Mouse (Mus musculus): ENCODE measurements at regions not wholly inside any gene's neighbourhood (a gene's known extent, or its start where the extent isn't known, plus 50 kb on each side); places are given as distances from the start of the nearest gene placed in this dataset.
A peak's percentile ranks its signal among the peaks of the same experiment; 100 is the strongest.
"Not testable (repeated sequence)": the region's sequence is repeated elsewhere in the genome, so short reads cannot be mapped to it uniquely, and the experiment has no call there.

- DNase-seq (ENCODE audit: low read depth), result no peak
Observed at GRCm38 (mm10) chr14:54148626-54149025, 105.3 kb downstream of the Dad1 start.

DNA sequence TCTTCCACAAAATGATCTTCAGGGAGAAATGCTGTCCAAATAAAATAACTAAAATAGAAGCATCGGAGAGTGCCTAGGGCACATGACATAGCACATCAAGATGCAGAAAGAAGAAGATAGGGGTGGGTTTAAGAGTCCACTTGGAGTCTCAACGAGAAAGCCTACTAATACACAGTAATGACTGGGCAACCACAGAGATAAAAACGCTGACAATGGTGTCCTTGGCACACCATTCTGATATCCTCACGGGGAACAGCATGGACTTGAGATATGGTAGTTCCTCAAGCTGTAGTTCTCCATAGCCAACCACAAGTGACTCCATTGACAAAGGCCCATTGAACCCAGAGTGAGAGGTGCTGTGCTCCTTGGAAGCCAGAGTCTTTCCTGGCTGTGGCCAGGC, 105.8 kb downstream of the Dad1 start:
- no peak for DNase-seq (ENCODE audit: low read depth)

- DNase-seq (ENCODE audit: low read depth), result no peak
Observed at GRCm38 (mm10) chr14:54147546-54147945, 106.4 kb downstream of the Dad1 start.

GRCm38 (mm10) chr14:54145743-54146741, 107.9 kb downstream of the Dad1 start:
- DNase-seq (ENCODE audit: low read depth), result no peak

DNA sequence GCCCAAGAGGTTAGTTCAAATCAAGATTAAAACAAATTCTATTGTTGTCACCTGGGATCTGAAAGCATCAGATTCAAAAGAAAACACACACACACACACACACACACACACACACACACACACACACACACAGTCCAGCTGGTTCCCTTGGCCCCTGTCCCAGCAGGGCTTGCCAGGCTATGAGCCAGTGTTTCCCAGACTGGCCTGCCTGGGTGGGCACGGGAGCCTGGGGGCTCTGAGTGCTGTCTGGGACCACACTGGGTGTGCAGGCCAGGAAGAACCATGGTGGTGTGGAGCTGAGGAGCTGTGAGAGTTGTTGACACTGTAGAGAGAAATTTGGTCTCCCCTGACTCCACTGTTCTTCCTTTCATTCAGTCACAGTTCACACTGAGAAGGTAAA, 110.1 kb downstream of the Dad1 start:
- DNase-seq (ENCODE audit: low read depth), result peak; percentile 5

DNA sequence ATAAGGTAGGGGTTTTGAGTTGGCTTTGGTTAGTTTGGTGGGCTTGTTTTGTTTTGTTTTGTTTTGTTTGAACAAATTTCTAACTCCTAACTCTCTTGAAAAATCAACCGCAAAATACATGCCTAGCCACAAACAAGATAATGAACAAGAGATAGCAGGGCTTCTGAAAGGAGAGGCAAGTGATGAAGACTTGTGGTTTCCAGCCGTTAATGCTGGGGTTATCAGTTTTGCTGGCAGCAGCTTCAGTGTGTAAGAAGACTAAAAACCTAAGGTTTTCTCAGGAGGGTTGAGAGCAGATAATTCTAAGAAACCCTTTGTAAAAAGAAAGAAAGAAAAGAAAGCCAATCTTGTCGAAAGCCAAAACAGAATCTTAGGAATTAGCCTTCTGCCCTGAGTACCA, 115.6 kb downstream of the Dad1 start:
- DNase-seq (ENCODE audit: low read depth), result no peak

GRCm38 (mm10) chr14:54136538-54136937, 117.4 kb downstream of the Dad1 start:
- DNase-seq (ENCODE audit: low read depth), result no peak

DNA sequence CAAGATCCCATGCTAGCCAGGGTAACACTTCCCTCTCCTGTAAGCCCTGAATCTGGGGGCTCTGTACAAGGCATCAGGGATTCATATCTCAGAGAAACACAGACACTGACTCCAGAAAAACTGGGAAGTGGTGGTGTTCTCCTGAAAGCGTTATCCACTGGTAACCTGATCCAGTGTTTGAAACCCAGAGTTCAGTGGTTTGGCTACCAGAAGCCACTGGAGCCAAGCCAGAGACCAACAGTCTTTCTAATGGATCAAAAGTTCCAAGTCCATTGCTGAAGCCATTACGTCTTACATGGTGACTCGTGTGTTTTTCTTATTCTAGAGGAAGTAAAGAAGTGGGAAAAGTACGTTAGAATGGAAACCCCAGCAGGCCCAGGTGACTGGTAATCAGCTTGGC, 125.6 kb downstream of the Dad1 start:
- DNase-seq (ENCODE audit: low read depth), result peak; percentile 79

DNA sequence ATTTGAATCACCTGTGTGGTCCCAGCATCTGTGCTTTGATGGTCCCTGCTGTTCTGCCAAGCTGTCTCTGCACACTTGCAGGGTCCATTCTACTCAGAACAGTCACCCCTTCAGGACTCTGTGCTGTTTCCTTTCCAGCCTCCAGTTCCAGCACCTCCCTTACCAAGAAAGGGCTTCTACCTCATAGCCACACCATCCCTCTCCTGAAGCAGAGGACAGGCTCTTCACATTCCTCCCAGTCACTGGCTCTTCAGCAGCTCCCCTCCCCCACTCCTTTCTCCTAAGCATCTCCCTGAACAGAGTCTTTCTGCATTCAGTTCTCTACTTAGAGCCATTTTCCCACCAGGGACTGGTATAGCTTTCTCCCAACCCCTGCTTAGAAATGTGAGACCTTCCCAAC, 128.4 kb downstream of the Dad1 start:
- DNase-seq (ENCODE audit: low read depth), result no peak

GRCm38 (mm10) chr14:54121973-54122372, 131.9 kb downstream of the Dad1 start:
- DNase-seq (ENCODE audit: low read depth), result no peak

DNA sequence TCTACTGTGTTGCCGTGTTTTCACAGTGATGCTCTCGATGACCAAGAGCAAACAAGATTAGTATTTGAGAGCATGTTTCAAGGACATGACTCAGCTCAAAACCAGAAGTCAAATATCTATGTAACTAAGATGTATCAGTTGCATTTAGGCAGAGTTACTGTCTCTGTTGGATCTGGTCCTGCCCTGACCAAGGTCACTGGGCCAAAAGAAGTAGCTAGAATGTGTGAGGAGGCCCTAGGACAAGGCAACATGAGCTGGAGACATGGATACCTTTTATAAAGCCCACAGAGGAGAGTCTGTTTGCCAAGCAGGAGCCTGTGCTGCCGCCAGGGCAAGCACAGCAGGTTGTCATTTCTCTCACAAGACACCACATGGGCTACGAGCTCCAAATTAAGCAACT, 132.6 kb downstream of the Dad1 start:
- no peak for DNase-seq (ENCODE audit: low read depth)

DNA sequence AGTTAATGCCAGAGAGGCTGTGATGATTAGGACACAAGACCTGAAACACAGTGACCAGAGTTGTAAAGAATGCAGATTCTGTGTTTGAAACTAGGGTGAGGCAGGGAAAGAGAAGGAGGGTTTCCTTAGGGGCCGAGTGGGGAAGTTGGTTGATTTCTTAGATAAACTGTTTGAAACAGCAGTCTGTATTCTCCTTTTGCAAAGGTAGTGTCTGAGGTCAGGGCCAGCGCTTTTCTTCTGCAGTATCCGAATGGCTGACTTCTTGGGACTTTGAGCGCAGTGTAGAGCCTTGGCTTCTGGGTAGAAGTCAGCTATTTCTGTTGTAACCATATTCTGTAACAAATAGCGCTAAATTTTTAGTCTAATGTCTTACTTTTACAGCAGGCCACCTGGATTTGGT, 133.7 kb downstream of the Dad1 start:
- no peak for DNase-seq (ENCODE audit: low read depth)

DNA sequence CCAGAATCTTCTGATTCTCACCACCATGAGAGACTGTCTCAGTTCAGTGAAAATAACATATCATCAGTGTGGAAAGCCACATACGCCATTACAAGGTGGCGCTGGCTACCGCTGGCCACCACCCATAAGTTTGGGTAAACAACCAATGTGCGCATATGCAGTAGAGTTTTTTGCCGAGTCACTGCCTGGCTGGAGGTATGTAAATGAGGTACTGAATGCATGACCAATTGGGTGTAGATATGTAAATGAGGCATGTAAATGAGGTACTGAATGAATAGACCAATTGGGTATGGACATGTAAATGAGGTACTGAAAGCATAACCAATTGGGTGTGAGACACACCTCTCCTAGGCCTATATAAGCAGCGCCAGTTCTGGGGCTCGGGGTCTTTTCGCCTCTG, 136.3 kb downstream of the Dad1 start:
- not testable (repeated sequence) for DNase-seq (ENCODE audit: low read depth)

DNA sequence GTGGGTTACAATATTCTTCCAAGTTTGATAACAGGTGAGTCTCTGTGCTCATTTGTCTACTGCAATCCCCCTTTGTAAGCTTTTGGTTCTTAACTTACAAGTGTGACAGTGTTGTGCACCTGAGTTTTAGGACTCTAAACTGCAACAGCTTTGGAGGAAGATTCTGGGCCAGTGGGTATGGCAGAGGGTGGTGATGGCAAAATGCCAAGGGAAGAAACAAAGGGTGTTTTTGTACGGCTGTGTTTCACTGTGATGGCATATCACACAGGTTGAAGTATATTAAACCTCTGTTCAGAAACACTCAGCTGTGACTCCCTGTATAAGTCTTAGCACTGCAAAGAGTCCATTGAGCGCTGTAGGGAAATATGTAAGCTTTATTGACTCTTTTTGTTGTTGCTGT, 140.7 kb downstream of the Dad1 start:
- DNase-seq (ENCODE audit: low read depth), result no peak

- peak; percentile 28 for DNase-seq (ENCODE audit: low read depth)
Observed at GRCm38 (mm10) chr14:54110971-54111370, 142.9 kb downstream of the Dad1 start.

GRCm38 (mm10) chr14:54109129-54109528, 144.8 kb downstream of the Dad1 start:
- no peak for DNase-seq (ENCODE audit: low read depth)

DNA sequence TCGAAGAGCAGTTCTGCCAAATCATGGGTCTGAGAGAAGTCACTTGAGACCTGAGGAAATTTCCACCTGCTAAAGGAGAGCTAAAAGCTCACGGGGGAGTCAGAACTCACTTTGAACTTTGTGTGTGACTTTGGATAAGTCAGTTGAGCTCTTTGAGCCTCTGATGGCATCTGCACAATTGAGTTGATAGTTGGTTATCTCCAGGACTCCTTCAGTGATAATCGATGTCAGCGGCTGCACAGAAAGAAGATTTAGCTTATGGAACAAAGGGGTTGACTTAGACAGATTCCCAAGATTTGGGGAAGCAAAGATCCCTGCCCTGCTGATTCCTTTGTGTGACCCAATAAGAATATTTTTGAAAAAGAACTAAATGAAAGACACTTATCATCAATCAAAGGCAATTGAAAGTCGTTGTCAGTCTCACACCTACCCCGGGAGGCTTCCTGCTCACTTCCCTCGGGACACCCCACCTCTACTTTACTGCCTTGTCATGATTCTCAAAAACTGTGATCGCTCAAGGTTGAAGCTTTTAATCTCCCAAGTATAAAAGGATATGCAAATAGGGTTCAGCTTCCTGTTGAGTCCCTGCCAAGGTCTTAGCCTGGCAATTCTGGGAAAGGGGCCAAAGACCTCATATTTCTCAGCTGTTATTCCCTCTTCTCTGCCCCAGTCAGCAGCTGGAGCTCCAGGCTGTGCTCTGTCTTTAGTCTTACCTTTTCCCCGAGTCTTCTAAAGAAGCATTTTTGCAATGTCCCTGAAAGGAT, 145.4 kb downstream of the Dad1 start:
- peak; percentile 75 for DNase-seq (ENCODE audit: low read depth)

- DNase-seq (ENCODE audit: low read depth), result no peak
Observed at GRCm38 (mm10) chr14:54107204-54107796, 146.6 kb downstream of the Dad1 start.

DNA sequence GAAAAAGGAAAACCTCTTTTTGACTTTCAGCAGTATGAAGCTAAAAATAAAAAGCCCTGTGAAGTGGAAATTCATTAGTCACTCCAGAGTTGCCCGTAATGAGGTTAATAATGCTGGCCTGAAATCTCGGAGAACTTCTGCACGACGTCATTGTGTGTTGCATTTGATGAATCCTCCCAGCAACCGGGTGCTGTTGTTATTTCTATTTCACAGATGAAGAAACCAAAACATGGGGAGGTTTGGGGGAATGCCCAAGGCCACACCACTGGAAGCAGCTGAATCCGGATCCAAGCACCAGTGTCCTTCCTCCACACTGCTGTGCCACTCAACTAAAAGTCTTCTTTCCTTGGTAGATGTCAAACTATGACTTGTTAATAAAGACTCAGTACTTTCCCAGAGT, 149.7 kb downstream of the Dad1 start:
- no peak for DNase-seq (ENCODE audit: low read depth)

- DNase-seq (ENCODE audit: low read depth), result no peak
Observed at GRCm38 (mm10) chr14:54103541-54103940, 150.4 kb downstream of the Dad1 start.

DNA sequence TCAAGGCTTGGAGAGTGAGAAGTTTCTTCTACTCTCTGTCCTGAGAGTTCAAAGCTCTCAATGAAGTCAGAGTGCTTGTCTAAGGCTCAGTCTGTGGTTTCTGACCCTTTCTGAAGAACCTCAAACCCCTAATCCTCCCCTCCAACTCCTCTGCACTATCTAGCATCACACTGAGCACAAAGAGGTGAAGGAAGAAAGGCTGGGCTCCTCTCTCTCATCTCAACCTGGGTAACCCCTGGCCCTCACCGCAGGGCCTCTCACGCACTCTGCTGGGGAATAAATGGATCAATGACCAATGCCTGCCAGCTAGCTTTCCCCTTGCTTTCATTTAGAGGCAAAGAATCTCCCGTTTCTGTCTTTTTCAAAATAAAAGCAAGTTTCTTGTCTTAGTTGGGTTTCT, 150.8 kb downstream of the Dad1 start:
- no peak for DNase-seq (ENCODE audit: low read depth)

DNA sequence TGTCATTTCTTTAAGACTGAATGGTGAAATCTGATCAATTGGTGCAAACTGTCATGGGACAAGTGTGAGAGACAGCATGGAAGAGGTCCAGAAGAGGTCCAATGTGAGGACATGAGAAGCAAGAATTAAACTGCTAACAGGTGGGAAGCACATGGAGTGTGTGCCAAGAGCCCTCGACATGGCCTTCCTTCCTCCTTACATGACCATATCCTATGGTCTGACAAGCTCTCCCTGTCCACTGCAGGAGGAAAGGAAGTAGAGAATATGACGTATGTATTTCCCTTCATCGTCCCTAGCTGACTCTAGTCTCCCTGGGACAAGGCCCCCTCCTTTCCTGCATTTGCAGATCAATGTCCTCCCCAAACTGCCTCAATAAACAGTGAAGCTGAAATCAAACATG, 152.1 kb downstream of the Dad1 start:
- no peak for DNase-seq (ENCODE audit: low read depth)

- DNase-seq (ENCODE audit: low read depth), result no peak
Observed at GRCm38 (mm10) chr14:54099360-54099759, 154.5 kb downstream of the Dad1 start.
